Mouse (Mus musculus) lung, adult 18-20 months (tissue): Measurements from ENCODE around the gene Klk4.

Source experiments
- DNase-seq, 2 experiments: peaks; one replicate each; pipeline ENCODE4 v3.0.0; 2022; ENCODE audit warnings: mixed read lengths in 2 of 2

Klk4 gene

DNA sequence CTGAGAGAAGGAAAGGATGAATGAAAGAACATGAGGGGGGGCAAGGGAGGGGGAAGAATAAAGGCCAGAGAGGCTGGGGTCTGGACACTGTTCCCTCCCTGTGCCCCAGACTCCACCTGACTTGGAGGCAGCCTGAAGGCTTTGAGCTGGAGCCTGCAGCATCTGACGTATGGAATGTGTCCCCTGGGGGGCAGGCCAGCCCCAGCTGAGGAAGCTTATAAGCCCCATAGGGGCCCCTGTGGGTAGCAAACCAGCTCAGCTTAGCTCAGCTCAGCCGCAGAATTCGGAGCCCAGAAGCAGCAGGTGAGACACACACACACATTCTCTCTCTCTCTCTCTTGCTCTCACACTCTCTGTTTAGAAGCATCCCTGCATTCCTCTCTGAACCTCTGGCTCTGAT is at the start of gene Klk4:
Klk4 (plus strand) TSS at position 249 of the 400 bp plus-strand sequence.
- no peak for DNase-seq

DNA sequence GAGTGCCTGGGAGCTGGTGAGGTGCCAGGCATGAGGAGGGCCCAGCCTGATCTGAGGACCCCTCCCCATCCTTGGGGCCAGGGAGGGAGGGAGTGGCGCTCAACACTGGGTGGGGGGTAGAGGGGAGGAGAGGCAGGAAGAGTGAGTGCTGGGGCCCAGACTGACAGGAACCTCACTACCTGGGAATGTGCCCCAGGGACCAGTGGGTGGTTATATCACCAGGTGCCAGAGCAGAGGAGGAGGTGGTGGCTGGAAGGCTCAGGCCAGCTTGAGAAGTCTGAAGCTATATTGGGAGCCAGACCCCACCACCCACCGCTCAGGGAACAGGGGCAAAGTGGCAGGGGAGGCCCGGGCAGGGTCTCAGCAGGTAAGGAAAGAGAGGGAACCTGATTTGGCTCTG is 39.3 kb upstream of the Klk4 start, which contains the start of gene Klk5:
Klk5 (plus strand) TSS at position 271 of the 400 bp plus-strand sequence.
- no peak for DNase-seq

DNA sequence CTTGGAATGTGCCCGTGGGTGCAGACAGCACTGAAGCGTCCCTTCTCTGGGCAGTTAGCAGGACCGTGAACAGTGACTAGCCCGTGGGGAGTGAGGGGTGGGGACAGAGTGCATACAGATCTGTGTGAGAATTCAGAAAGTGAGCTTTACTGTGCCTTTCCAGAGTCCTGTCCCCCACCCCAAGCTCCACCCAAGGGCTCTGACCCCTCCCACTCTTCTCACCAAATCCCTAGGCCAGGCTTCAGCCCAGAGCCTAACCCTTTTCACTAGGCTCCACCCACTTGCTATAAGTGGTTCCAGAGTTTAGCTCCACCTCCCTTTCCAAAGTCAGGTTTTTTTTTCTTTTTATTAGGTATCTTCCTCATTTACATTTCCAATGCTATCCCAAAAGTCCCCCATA is 37.2 kb upstream of the Klk4 start:
- no peak for DNase-seq

DNA sequence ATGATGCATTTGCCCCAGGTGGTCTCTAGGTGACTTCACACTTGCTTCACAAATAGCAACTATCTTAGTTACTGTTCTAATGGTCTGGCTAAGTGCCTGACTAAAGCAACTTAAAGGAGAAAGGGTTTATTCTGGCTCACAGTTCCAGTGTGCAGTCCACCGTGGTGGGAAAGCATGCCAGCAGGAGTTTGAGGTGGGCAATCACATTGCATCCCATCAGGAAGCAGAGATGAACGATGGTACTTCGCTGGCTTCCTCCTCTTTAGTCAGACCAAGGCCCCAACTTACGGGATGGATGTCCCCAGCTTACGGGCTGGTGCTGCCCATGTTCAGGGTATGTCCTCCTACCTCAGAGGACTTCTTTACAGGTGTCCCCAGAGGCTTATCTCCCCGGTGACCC is 29.3 kb upstream of the Klk4 start:
- no peak for DNase-seq

DNA sequence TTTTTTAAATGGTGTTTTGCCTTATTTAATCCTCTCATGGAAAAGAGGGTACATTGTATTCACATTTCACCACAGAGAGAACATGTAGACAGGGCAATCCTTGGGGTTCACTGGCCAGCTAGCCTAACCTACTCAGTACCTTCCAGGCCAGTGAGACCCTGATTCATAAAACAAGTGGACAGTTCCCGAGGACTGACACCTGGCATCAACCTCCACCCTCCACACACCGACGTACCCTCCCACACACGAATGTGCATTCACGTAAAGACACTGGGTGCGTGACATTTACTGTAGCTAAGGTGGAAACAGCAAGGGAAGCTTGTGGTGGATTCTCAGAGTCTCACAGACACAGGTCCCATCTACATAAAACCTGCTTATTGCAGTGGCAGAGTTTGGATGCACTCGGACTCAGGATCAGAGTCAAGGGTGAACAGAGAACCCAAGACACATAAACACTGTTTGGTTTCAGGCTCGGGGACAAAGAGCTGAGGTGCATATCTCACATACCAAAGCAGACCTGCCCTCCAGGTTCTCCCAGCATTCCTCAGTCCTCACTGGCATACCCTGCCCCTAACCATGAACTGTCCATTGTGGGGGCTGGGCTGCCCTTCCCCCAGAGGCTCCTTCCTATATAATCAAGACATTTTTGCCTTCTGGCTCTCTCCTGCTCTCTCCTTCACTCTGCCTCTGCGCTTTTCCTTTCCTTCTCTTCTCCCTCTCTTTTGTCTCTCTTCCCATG is 26.1 kb upstream of the Klk4 start:
- no peak for DNase-seq

DNA sequence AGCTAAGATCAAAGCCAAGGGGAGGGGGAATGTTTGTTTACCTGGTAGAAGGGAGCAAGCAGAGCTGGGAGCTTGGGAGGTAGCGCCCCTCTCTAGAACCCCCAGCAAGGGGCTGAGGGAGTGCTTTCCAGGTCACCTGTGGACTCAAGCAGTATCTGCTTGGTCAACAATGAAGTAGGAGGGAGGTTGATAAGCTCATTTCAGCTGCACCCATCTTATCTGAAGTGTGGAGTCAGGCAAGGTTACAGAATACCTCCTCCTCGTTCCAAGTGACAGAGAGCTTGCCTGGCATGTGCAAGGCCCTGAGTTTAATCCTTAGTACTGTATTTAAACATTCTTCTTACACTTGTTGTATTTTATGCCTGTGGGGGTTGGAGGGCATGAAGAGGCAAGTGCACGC is 25.3 kb upstream of the Klk4 start:
- DNase-seq: no peak

DNA sequence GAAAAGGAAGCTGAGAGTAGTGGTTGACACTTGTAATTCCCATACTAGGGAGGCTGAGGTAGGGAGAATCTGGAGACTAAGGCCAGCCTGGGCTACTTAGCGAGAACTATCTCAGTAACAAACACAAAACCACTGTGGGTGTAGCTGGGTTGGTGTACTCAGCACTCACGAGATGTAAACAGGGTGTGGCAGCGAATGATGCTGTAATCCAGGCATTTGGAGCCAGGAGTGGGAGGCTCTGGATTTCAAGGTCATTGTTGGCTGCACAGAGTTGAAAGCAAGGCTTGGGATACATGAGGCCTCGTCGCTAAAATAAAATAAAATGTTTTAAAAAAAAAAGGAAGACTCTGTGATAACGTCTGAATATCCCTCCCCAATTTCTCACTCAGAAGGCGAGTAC is 24.7 kb upstream of the Klk4 start:
- DNase-seq: no peak

DNA sequence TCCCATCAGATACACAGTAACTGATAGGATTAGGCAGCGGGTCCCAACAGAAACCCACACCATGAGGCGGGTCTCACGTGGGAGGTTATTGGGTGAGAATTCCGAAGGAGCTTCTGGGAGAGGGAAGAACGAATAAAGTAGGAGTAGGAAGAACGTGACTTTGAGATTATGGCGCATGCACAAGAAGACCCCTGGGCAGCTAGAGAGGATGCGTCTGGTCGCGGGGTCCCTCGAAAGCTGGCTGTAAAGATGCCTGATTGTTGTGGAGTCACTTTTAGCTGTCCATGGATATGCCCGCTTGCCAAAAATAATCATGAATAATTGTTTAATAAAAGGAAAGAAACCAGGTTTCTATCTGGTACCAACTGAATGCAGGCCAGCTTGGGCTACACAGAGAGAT is 23.5 kb upstream of the Klk4 start:
- no peak for DNase-seq

DNA sequence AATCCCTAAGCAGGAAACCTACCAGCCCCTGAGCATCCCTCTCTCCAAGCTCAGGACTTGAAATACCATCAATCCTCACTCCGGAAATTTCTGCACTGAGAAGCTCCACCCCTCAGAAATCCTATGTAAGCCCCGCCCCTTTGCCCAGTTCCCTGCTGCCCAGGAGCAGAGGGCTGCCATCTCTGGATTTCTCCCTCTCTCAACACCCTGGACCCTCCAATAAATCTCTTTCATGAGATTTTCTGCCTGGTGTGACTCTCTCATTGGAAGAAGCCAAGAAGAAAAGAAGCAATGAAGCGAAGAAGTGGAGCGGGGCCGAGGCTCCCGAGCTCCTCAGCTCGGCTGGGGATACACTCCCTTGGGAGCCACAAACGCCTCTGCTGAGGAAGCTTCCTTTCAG is 20.5 kb upstream of the Klk4 start:
- DNase-seq: no peak

DNA sequence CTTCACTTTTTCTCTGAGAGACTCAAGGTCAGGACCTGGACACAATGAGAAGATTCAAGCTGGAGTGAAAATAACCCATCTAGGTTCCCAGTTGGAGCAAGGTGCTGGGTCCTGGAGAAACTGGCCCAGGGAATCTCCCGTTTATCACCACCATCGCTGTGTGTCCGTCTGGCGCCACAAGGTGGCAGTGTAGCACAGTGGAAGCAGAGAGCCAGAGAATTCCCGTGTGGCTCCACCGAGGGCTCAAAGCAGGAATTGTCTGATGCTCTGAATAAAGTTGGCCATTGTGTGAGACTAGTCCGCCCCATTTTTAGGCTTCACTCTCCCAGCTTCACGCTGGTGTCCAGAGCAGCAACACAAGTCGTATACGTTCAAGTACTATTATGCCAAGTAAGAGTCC is 7.7 kb upstream of the Klk4 start:
- DNase-seq: peak; percentile 20 to 35

DNA sequence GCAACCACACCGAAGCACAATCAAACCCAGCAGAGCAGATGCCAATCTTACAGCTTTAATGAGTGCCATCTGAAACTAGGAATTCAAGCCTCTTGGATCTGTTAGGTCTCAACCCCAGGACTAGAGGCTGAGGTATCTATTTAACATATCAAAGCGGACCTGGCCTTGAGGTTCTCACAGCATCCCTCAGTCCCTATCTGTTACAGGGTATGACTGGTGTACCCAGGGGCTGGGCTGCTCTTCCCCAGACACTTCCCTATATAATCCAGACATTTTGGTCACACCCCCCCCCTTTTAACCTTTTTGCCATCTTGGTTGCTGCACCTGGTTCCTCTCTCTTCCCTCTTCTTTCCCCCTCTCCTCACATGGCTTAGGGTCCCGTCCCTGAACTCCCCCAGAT is 7.3 kb upstream of the Klk4 start:
- no peak for DNase-seq

DNA sequence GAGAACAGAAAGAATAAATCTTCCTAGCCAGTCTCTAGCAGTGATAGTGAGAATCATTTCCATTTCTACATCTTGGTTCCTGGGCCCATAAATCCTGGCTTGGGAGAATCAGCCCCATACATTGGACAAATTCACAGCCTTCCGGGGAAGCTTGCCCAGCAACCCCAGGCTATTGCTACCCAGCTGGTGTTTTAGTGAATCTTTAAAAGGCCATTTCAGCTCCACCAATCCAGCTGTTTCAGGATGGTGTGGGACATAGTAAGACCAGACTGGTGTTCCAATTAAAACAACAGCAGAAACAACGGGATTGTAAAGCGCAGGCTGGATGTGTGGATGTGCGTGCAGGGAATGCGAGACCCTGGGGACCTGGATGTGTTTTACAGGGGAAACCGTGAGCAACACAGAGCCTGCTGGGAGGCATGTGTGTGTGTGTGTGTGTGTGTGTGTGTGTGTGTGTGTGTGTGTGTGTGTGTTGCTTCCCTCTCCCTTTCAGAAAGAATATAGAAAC is 6.0 kb upstream of the Klk4 start:
- DNase-seq: no peak

DNA sequence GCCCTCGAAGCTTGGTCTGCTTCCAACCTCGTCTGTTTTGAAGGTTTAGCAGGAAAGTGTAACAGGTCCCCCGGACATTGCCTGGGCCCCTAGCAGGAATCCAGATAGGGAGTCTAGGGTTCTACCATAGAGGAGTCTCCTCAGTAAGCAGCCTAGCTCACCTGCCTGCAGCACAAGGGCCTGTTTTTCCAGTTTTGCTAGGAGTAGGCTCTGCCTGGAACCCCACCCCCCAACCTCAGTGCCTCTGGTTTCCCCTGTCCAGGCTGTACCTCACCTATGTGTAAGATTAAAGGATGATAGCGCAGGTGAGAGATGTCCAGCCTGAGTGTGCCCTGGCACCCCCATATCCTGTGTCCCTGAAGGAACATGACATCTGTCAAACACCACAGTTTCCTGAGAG is 4.5 kb upstream of the Klk4 start:
- DNase-seq: no peak

DNA sequence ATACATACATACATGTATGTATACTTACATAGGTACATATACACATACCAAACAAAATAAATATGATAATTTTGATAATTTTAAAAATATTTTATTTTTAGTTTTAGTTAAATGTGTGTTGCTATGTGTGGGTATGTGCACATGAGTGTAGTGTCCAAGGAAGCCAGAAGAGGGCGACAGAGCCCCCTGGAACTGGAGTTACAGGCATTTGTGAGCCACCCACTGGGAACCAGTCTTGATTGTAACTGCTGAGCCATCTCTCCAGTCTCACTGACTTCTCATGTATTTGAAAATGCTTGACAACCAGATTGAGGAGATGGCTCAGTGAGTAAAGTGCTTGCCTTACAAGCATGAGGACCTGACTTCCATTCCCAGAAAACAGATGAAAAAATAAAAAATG is 2.7 kb upstream of the Klk4 start:
- no peak for DNase-seq

DNA sequence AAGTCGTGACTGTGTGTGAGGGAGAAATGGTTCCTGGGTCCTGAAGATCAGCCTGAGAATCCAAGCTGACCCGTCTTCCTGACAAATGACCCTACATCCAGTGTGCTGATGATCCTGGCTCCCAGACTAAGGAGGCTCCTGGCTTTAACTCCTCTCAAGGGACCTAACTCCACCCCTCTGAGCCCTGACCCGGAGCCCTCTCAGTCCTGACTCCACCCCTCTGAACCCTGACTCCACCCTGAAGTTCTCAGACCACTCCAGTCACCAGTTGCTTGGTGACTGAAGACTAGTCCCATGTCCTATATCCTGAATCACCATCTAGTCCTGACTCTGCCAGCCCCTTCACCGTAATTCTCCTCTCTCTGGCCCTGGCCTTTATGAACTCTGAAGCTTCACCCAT is 1.4 kb downstream of the Klk4 start:
- DNase-seq: no peak

DNA sequence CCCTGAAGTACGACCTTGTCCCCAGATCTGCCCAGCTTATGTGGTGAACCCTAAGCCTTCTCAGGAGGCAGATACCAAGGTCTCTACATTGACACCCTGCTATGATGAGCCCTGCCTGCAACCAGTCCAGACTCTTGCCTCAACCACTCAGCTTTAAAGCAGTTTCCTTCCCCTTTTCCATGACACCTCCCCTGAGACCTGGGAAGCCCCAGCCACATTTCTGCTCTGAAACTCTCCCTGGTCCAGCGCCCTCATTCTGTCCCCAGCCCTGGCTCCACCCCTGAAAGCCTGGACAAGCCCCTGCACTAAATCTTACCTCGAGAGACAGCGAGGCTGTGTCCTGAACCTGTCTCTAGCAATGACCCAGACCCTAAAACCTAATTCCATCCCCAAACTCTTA is 1.9 kb downstream of the Klk4 start:
- no peak for DNase-seq

DNA sequence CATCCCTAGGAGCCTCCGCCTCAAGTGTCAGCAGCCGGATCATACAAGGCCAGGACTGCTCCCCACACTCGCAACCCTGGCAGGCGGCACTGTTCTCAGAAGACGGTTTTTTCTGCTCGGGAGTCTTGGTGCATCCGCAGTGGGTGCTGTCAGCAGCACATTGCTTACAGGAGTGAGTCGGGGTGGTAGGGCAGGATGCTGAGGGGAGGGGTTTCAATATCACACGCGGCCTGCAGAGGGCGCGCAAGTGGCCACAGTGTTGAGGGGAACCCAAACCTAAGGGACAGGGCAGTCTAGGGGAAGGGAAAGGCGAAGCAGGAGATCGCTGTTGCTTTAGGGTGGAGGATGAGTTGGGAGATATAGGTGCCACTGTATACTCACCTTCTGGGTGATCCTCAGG is 2.6 kb downstream of the Klk4 start:
- DNase-seq: peak in 1 of 2 experiments; percentile 7

DNA sequence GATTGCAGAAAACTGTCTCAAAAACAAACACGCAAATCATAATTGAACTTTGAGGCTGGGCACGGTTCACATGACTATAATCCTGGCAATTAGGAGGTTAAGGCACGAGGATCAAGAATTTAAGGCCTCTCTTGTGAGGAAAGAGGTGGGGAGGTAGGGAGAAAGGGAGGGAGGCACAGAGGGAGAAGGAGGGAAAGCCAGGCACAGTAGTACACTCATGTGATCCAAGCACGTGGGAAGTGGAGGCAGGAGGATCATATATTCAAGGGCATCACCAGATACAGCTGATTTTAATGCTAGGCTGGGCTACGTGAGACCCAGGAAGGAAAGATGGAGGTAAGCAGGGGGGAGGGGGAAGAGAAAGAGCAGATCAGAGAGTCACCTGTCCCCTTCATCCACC is 10.4 kb downstream of the Klk4 start:
- DNase-seq: no peak

DNA sequence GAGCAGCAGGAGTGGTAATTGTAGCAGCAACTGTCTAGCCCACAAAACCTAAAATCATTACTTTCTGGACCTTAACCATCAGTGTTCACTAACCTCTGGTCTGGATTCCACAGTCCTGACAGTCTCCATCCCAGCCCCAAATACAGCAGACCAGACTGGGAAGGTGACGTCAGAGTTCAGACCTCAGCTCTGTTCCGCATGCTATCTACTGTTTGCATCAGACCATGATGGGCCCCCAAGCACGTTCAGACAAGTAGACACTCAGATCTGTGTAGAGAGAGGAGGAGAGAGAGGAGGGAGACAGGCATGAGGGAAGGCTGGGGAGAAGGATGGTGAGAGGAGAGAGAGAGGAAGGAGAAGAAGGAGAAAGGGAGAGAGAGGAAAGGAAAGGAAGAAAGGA is 10.8 kb downstream of the Klk4 start:
- no peak for DNase-seq

DNA sequence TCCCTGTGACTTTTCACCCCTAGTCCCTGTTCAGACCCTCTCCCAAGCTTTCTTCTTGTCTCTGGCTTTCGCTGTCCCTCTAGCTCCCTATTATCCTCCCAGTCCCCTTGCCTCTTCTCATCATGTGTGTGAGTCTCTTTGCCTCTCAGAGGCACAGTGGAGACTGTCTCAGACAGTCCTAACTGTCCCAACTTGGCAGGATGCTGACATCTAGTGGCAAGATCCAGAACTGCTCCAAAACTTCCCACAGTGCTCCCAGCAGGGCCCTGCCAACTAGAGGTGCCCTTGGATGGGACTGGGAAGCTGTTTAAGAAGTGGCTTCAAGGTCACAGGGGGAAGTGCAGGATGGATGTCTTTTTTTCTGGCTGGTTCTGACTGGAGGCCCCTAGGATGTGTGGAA is 13.9 kb downstream of the Klk4 start:
- peak; percentile 69 to 81 for DNase-seq

DNA sequence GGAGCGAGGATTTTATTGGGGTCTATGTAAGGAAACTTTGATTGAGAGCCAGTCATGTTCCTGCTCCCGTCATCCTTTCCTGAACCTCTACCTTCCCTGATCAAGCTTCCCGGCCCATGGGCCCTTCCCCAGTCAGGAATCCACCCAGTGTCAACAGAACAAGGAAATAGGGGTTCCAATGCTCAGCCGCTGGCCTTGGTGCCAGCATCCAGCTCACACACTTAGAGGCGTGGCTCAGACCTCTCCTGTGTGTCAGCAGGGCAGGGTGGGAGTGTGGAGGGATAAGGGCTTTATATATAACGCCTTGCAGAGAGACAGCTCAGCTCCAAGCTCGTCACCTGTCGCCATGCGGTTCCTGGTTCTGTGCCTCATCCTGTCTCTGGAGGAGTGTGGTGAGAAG is 33.9 kb downstream of the Klk4 start:
- DNase-seq: peak in 1 of 2 experiments; percentile 23

DNA sequence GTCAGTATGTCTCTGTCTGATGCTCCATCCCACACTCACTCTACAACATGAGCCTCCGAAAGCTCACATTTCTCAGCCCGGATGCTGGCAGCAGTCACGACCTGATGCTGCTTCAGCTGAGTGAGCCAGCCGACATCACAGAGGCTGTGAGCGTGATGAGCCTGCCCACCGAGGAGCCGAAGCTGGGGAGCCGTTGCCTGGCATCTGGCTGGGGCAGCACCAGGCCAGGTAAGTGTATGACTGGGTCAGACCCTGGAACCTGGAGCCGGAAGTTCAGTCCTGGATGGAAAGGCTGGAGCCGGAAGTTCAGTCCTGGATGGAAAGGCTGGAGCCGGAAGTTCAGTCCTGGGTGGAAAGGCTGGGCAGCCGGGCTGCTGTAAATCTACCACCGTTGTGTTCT is 37.5 kb downstream of the Klk4 start:
- DNase-seq: no peak

DNA sequence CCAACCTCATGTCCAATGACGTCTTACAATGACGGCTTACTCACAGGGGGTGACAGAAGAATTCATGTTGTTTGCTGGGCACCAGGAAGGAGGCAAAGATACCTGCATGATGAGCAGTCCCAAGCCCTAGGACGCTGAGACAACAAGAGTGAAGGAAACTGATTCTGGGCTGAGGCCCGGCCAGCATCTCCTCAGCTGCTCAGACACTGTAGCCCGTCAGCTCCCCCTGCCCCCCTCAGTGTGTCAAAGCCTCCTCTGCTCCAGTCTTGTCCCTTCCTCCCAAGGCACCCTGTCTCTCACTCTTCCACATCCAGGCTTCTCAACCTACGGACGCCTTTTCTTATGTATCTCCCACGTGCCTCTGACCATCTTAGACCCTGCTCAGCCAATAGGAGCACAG is 37.9 kb downstream of the Klk4 start:
- DNase-seq: no peak

DNA sequence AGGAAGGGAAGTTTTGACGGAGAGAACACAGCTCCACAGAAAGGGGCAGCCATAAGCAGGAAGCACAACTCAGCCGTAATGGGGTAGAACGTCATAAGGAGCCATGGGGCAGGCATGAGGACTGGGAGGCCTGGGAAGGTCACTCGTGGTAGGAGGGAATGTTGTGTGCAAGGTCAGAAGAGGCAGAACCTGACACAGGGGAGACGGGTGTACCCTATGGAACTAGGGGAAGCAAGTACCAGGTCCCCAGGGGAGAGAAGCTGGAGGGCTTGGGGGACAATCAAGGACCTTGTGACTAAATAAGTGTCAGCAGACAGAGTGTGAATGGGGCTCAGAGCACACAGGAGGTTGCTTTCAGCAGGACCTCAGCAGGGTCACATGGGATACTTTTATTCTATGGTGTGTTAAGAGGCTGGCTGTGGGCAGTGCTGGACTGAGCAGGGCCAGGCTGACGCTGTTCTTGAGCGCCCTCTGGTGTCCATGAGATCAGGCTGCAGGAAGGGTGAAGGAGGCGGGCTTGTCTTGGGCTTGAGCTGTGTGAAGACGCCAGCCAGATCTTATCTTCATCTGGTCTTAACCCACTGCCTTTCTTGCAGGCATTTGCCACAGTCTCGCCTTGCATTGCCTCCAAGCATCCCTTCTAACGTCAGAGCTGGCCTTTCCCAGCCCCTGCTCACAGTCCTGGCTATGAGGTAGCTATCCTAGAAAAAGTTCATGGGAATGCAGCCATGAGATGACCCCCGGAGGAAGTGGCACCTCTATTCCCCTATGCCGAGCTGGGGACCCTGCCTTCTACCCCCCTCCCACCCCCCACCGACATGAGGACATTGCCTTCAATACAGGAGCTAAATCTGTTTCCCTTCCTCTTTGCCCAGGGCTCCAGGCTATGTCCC is 38.8 kb downstream of the Klk4 start:
- DNase-seq: peak; percentile 57 to 62
